Mouse (Mus musculus): ENCODE results near the gene Asgr1. TPM values are rescaled to one million over a fixed set of nuclear protein-coding genes. Genes with fewer than 3 reads are reported as not detected.
A peak's percentile ranks its signal among the peaks of the same experiment; 100 is the strongest.

The Asgr1 gene
- polyA plus RNA-seq (2012; rRNA removed) = 2.4 and 4.9 TPM in 2 replicates

DNA sequence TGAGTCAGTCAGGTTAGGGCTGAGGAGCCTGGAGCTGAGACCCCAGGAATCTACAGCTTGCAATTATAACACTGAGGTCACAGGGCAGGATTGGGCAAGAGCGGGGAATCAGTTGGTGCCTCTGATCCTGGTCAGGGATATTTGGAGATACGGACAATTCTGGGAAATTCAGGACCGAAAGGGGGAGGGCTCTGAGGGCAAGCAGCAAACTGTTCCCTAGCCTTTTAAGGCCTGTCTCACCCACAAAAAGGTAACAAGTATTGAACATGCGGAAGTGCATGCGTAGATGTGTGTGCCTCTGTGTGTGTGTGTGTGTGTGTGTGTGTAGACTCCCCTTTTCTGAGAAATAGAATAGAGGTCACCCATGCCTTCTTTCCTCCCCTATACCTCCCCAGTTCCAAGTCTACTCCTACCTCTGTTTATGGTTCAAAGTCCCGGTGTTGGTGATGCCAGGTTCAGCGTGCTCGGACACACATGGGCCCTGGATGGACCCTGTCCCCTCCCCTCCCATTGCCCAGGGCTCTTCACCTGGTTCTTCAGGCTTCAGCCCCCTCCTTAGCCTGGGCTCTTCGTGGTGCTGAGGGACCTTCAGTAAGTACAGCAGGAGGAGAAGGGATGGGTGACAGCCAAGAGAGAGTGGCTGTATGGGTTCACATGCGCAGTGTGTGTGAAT lies at the start of gene Asgr1:
Gene Asgr1 (plus strand): TSS at position 188 of the 673 bp plus-strand sequence.
- TF ChIP-seq CTCF (IDR thresholded peaks at IDR 0.05; ENCODE audit: insufficient read depth, low read length) = no peak
- TF ChIP-seq POLR2A (IDR thresholded peaks at IDR 0.05; ENCODE audit: borderline replicate concordance, extremely low read depth, low read depth, low read length) = no peak
- no peak for DNase-seq
- no peak within 1 kb of the TSS for H3K4me3 ChIP-seq (replicated peaks; ENCODE audit: extremely low read depth, low read depth, low read length)
- 86% methylated on average over 10 of the region's 10 CpGs for WGBS
- no peaks in the 10 kb centered on the region for H3K4me1 ChIP-seq (ENCODE audit: control insufficient read depth, insufficient read depth, low read length)

DNA sequence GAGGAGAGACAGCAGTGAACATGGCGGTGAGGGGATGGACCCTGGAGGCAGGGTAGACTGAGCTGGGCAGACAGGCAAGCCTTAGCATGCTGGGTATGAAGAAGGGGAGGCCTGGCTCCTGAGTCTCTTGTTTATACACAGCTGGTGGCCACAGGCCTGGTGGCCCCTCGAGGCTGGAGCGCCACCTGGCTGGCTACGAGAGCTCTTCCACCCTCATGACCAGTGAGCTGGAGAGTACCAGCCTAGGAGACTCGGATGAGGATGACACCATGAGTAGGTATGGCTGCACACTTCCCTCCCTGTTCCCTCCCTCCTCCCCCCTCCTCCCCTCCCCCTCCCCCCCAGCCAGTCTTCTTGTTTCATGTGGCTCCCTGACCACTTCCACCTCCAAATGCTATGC lies 48.4 kb upstream of the Asgr1 start:
- peaks cover 9% of the 10 kb centered on the region for H3K4me1 ChIP-seq (ENCODE audit: control insufficient read depth, insufficient read depth, low read length)
- H3K4me3 ChIP-seq (replicated peaks; ENCODE audit: extremely low read depth, low read depth, low read length) = no peak overlapping the region
- DNase-seq = no peak
- WGBS = 57% methylated on average over 5 of the region's 5 CpGs
- TF ChIP-seq POLR2A (IDR thresholded peaks at IDR 0.05; ENCODE audit: borderline replicate concordance, extremely low read depth, low read depth, low read length) (no peak), CTCF (IDR thresholded peaks at IDR 0.05; ENCODE audit: insufficient read depth, low read length) (peak; percentile 30; the same call in 1 of the 2 replicates)

DNA sequence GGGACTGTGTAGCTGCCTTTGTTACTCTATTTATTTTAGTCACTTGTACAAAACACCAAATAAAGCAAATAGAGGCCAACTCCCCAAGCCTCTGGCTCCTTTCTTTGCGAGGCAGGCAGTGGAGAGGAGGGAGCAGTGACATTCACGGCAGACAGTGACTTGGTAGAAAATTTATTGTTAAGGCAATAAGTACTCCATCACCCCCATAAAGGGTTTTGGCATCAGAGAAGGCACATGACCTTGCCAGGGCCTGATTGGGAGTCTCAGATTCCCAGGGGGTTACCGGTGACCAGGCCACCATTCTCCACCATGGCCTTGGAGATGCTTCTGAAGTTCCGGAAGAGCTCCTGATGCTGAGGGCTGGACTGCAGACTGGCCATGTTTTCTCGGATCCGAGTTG lies 43.9 kb upstream of the Asgr1 start:
- TF ChIP-seq CTCF (IDR thresholded peaks at IDR 0.05; ENCODE audit: insufficient read depth, low read length) (no peak), POLR2A (IDR thresholded peaks at IDR 0.05; ENCODE audit: borderline replicate concordance, extremely low read depth, low read depth, low read length) (no peak)
- Histone ChIP-seq H3K4me3 (replicated peaks; ENCODE audit: extremely low read depth, low read depth, low read length) (no peak overlapping the region), H3K4me1 (ENCODE audit: control insufficient read depth, insufficient read depth, low read length) (peaks cover 2% of the 10 kb centered on the region; the same call in 1 of the 2 replicates)
- no peak for DNase-seq
- WGBS = 82% methylated on average over 6 of the region's 6 CpGs

DNA sequence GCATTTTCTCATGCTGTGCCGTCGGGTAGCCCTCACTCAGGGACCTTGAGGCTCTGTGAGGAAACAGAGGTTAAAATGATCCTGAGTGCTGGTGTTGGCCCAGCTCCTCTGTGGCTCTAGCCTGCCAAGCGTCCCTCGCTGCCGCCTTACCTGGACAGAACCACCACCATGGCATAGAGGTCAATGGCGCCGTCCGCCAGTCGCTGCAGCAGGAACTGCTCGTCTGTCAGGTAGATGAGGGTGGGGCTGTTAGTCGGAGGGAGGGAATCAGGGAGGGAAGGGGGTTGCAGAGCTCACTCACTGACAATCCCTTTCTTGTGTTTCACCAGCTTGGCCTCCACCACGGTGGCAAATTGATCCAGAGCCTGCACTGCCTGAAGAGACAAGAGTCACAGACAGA lies 43.3 kb upstream of the Asgr1 start:
- TF ChIP-seq CTCF (IDR thresholded peaks at IDR 0.05; ENCODE audit: insufficient read depth, low read length) (no peak), POLR2A (IDR thresholded peaks at IDR 0.05; ENCODE audit: borderline replicate concordance, extremely low read depth, low read depth, low read length) (no peak)
- H3K4me3 ChIP-seq (replicated peaks; ENCODE audit: extremely low read depth, low read depth, low read length) = no peak overlapping the region
- peaks cover 2% of the 10 kb centered on the region; the same call in 1 of the 2 replicates for H3K4me1 ChIP-seq (ENCODE audit: control insufficient read depth, insufficient read depth, low read length)
- 82% methylated on average over 12 of the region's 12 CpGs for WGBS
- no peak for DNase-seq

DNA sequence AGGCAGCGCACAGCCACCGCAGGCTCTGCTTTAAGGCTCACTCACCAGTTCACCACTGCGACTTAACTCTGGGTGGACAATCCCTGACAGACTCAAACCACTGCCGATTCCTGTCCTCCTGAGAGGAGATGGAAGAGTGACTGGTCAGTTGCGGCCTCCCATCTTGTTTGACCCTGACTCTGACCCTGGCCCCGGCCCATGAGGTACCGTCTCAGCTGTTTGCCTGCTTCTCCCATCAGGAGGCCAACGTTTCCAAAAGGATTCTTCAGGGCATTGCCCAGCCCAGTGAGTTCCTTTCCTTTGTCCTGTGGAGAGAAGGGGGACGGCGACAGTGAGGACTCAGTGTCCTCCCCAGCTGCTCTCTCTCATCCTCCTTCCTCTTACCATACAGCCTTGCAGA lies 42.9 kb upstream of the Asgr1 start:
- WGBS = 89% methylated on average over 10 of the region's 10 CpGs
- DNase-seq = no peak
- no peak overlapping the region for H3K4me3 ChIP-seq (replicated peaks; ENCODE audit: extremely low read depth, low read depth, low read length)
- TF ChIP-seq POLR2A (IDR thresholded peaks at IDR 0.05; ENCODE audit: borderline replicate concordance, extremely low read depth, low read depth, low read length) (no peak), CTCF (IDR thresholded peaks at IDR 0.05; ENCODE audit: insufficient read depth, low read length) (no peak)
- peaks cover 2% of the 10 kb centered on the region; the same call in 1 of the 2 replicates for H3K4me1 ChIP-seq (ENCODE audit: control insufficient read depth, insufficient read depth, low read length)

DNA sequence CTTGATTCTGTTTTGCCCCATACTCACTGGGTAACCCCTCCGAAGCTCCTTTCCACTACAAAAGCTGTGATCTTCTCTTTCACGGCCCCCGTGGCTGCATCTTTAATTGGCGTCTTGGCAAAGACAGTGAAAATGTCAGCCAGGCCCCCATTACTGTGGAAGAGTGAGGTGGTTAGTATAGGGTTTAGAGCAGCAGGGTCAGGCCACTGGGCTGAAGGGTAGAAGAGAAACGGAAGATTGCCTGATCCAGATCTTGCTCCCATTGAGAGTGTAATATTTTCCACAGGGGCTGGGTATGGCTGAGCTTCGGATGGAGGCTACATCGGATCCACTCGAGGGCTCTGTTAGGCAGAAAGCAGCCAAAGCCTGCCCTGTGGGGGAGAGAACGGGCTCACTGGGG lies 41.0 kb upstream of the Asgr1 start:
- TF ChIP-seq CTCF (IDR thresholded peaks at IDR 0.05; ENCODE audit: insufficient read depth, low read length) (no peak), POLR2A (IDR thresholded peaks at IDR 0.05; ENCODE audit: borderline replicate concordance, extremely low read depth, low read depth, low read length) (no peak)
- 87% methylated on average over 9 of the region's 9 CpGs for WGBS
- Histone ChIP-seq H3K4me1 (ENCODE audit: control insufficient read depth, insufficient read depth, low read length) (peaks cover 3% of the 10 kb centered on the region; the same call in 1 of the 2 replicates), H3K4me3 (replicated peaks; ENCODE audit: extremely low read depth, low read depth, low read length) (no peak overlapping the region)
- DNase-seq = no peak

DNA sequence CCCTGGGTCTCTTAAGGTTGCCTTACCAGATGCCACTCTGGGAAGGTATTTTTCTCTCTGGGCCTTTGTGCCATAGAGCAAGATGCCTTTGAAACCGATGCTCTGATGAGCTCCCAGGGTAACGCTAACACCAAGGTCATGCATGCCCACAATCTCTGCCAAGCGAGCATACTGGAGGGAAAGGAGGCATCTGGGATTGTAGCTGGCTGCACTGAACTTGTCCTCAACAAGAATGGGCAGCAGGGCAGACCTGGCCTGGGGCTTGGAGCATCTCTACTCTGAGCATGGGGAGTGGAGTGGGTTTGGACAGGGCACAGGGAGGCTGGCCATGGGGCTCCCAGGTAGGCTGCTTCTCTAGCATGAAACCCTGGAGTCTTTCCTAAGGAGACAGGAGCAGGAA lies 40.5 kb upstream of the Asgr1 start:
- WGBS = 84% methylated on average over 3 of the region's 3 CpGs
- no peak for DNase-seq
- Histone ChIP-seq H3K4me1 (ENCODE audit: control insufficient read depth, insufficient read depth, low read length) (peaks cover 6% of the 10 kb centered on the region), H3K4me3 (replicated peaks; ENCODE audit: extremely low read depth, low read depth, low read length) (no peak overlapping the region)
- TF ChIP-seq CTCF (IDR thresholded peaks at IDR 0.05; ENCODE audit: insufficient read depth, low read length) (no peak), POLR2A (IDR thresholded peaks at IDR 0.05; ENCODE audit: borderline replicate concordance, extremely low read depth, low read depth, low read length) (no peak)

DNA sequence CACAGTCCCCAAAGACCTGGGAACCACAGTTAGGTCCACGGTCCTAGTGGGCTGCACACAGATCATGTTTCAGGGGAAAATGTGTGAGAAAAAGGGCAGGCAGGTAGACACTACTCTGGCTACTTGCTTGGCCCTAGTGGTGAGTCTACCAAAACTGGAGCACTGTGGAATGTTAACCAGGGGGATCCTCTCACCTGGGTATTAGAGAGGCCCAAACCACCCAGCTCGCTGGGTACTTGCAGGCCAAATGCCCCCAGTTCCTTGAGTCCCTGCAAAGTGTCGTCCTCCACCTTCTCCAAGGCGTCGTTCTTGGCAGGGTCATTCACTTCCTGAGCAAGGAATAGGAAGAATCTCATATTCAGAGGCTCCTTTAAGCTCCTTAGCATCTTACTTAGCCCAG lies 39.8 kb upstream of the Asgr1 start:
- no peak for DNase-seq
- 55% methylated on average over 5 of the region's 5 CpGs for WGBS
- no peak overlapping the region for H3K4me3 ChIP-seq (replicated peaks; ENCODE audit: extremely low read depth, low read depth, low read length)
- TF ChIP-seq CTCF (IDR thresholded peaks at IDR 0.05; ENCODE audit: insufficient read depth, low read length) = no peak
- TF ChIP-seq POLR2A (IDR thresholded peaks at IDR 0.05; ENCODE audit: borderline replicate concordance, extremely low read depth, low read depth, low read length) = no peak
- peaks cover 6% of the 10 kb centered on the region for H3K4me1 ChIP-seq (ENCODE audit: control insufficient read depth, insufficient read depth, low read length)

DNA sequence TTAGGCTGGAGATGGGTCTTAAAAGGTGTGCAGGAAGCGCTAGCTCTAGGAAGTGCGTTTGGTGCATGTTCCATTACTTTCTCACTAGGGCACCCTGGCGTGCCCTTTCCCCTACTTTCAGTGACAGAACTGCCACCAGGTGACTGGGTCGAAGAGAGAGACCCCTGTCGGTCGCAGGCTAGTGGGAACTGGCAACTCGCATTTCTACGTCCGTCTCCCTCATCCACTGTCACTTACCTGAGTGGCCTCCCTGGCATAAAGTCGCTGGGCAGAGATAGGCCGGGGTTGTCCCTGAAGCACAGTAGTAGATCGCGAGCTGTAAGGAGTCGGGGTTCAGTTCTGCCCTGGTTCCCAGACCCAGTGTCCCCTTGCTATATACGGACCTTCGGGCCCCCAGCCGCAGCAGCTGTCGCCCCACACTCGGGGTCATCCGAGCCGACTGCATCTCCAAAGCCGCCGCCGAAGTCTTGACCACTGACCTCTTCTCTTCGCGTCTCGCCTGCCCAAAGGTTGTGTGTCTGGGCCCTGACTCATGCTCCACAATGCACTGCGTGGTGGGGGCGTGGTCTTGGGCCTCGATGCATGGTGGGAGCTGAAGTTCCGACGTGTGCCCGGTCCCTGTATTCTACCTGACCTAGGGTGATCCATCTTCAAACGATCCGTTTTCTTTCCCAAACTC lies 38.9 kb upstream of the Asgr1 start, which contains the start of gene Acadvl:
Gene Acadvl (minus strand): TSS at position 532 of the 679 bp plus-strand sequence.
- H3K4me1 ChIP-seq (ENCODE audit: control insufficient read depth, insufficient read depth, low read length) = peaks cover 6% of the 10 kb centered on the region
- WGBS = under 1% methylated on average over 35 of the region's 35 CpGs
- TF ChIP-seq POLR2A (IDR thresholded peaks at IDR 0.05; ENCODE audit: borderline replicate concordance, extremely low read depth, low read depth, low read length) (peak; percentile 90; the same call in 1 of the 2 replicates), CTCF (IDR thresholded peaks at IDR 0.05; ENCODE audit: insufficient read depth, low read length) (peak; percentile 39; the same call in 1 of the 2 replicates)
- peak within 1 kb of the TSS; percentile 79 for H3K4me3 ChIP-seq (replicated peaks; ENCODE audit: extremely low read depth, low read depth, low read length)
- peak; percentile 84 for DNase-seq
